Mouse (Mus musculus) midbrain, postnatal 0 days (tissue): Measurements from ENCODE around the gene Ctbs. TPM values are rescaled to one million over a fixed set of nuclear protein-coding genes. Genes with fewer than 3 reads are reported as not detected.
A peak's percentile ranks its signal among the peaks of the same experiment; 100 is the strongest.

Experiments
- ATAC-seq: fragments of 200-750 bp; cut with Nextera tagmentation; 2 replicates; pipeline ENCODE4 v1.8.0; 2017; ENCODE audit warnings: moderate number of reproducible peaks, mild to moderate bottlenecking, moderate TSS enrichment, moderate library complexity; ENCODE audit not compliant: low FRiP score
- DNase-seq: peaks from one replicate; pipeline ENCODE4 v3.0.0-alpha.2; 2015; ENCODE audit warnings: low spot score
- H3K27ac ChIP-seq: fragments of 300-500 bp; sonication (generic); 2 replicates; pipeline ENCODE4 v1.5.1; 2014; ENCODE audit warnings: low read depth, mild to moderate bottlenecking, low read length, mixed read lengths
- H3K27me3 ChIP-seq: fragments of 300-500 bp; sonication (generic); 2 replicates; pipeline ENCODE4 v1.6.1; 2014; ENCODE audit warnings: low read length, control low read depth, mixed read lengths; ENCODE audit not compliant: insufficient read depth
- H3K36me3 ChIP-seq: fragments of 300-500 bp; sonication (generic); 2 replicates; pipeline ENCODE4 v1.6.1; 2014; ENCODE audit warnings: low read length, control low read depth, mixed read lengths; ENCODE audit not compliant: insufficient read depth
- H3K4me1 ChIP-seq: fragments of 300-500 bp; sonication (generic); 2 replicates; pipeline ENCODE4 v1.6.1; 2014; ENCODE audit warnings: mild to moderate bottlenecking, control low read depth, antibody characterized with exemption, low read length, mixed read lengths; ENCODE audit not compliant: insufficient read depth
- H3K4me2 ChIP-seq: fragments of 300-500 bp; sonication (generic); 2 replicates; pipeline ENCODE4 v1.6.1; 2014; ENCODE audit warnings: low read depth, mild to moderate bottlenecking, low read length, mixed read lengths; ENCODE audit not compliant: poor library complexity, severe bottlenecking
- H3K4me3 ChIP-seq: fragments of 300-500 bp; sonication (generic); 2 replicates; pipeline ENCODE4 v1.5.1; 2014; ENCODE audit warnings: low read depth, mild to moderate bottlenecking, low read length, moderate library complexity
- H3K9ac ChIP-seq: fragments of 300-500 bp; sonication (generic); replicated peaks from 2 replicates; pipeline ENCODE4 v1.6.1; 2014; ENCODE audit warnings: mild to moderate bottlenecking, low read length, moderate library complexity, mixed read lengths; ENCODE audit not compliant: poor library complexity, severe bottlenecking
- H3K9me3 ChIP-seq: fragments of 300-500 bp; sonication (generic); 2 replicates; pipeline ENCODE4 v1.6.1; 2016; ENCODE audit warnings: low read length, control low read depth
- CTCF ChIP-seq: IDR thresholded peaks from 2 replicates; pipeline ENCODE4 v1.5.1; 2016; ENCODE audit warnings: antibody characterized with exemption, mild to moderate bottlenecking
- WGBS: fragments of 180-500 bp; shearing (Covaris S2); extraction: QIAGEN DNeasy Blood & Tissue Kit; methylation state at CpG from one replicate; pipeline ENCODE4 v1.1.7; 2014; 5-methylcytosine and 5-hydroxymethylcytosine counted together
- polyA plus RNA-seq: library from polyadenylated mRNA; unstranded; fragments of >200 nt; fragmentation: Nextera tagmentation; extraction: Ambion mirVana; gene quantifications from 2 replicates; pipeline ENCODE4 v1.2.1, GENCODE M21; 2015
- total RNA-seq: library from RNA; depleted of rRNA; stranded (reverse); fragments of >200 nt; gene quantifications from 2 replicates; pipeline ENCODE4 v1.2.3, GENCODE M21; 2014

Ctbs gene
- total and polyA plus RNA-seq, 2 experiments from 2014 or later: 4.7 to 6.3 TPM

- H3K4me3 ChIP-seq: peak overlapping the region; percentile 51
- H3K27me3 ChIP-seq: no peaks in the 10 kb centered on the region
- peak; percentile 99 for ATAC-seq
- peak overlapping the region; percentile 58 for H3K27ac ChIP-seq
- H3K4me1 ChIP-seq: peaks cover 2% of the 10 kb centered on the region; the same call in 1 of the 2 replicates
- under 1% methylated on average over 29 of the region's 29 CpGs for WGBS
- peak overlapping the region; percentile 65 for H3K4me2 ChIP-seq
- H3K9me3 ChIP-seq: no peaks in the 10 kb centered on the region
- peak; percentile 95 for DNase-seq
- peak overlapping the region; percentile 61 for H3K9ac ChIP-seq
- TF ChIP-seq CTCF: peak; percentile 61
- no peaks in the 10 kb centered on the region; the same call in 1 of the 2 replicates for H3K36me3 ChIP-seq
Observed at GRCm38 (mm10) chr3:146450371-146450841, 811 bp downstream of the Ctbs start.

- Histone ChIP-seq H3K27me3 (no peaks in the 10 kb centered on the region), H3K4me1 (peaks cover 2% of the 10 kb centered on the region; the same call in 1 of the 2 replicates), H3K9me3 (no peaks in the 10 kb centered on the region), H3K36me3 (no peaks in the 10 kb centered on the region), H3K27ac (no peak overlapping the region), H3K4me3 (no peak overlapping the region), H3K4me2 (no peak overlapping the region), H3K9ac (no peak overlapping the region)
- ATAC-seq (no peak), DNase-seq (no peak)
- WGBS: 66% methylated on average over 5 of the region's 5 CpGs
- TF ChIP-seq CTCF: no peak
Observed at GRCm38 (mm10) chr3:146451375-146451774, 1.8 kb downstream of the Ctbs start.

- TF ChIP-seq CTCF: peak; percentile 19; the same call in 1 of the 2 replicates
- Histone ChIP-seq H3K9me3 (no peaks in the 10 kb centered on the region), H3K4me3 (no peak overlapping the region), H3K27me3 (no peaks in the 10 kb centered on the region), H3K4me2 (no peak overlapping the region), H3K27ac (no peak overlapping the region), H3K9ac (no peak overlapping the region), H3K36me3 (no peaks in the 10 kb centered on the region), H3K4me1 (no peaks in the 10 kb centered on the region)
- DNase-seq (no peak), ATAC-seq (no peak)
- WGBS: 66% methylated on average over 2 of the region's 2 CpGs
Observed at GRCm38 (mm10) chr3:146462939-146463338, 13.3 kb downstream of the Ctbs start.

GRCm38 (mm10) chr3:146469226-146469625 lies 19.6 kb downstream of the Ctbs start:
- no peak for TF ChIP-seq CTCF
- Histone ChIP-seq H3K36me3 (no peaks in the 10 kb centered on the region), H3K4me2 (no peak overlapping the region), H3K9ac (no peak overlapping the region), H3K27ac (no peak overlapping the region), H3K4me3 (no peak overlapping the region), H3K4me1 (no peaks in the 10 kb centered on the region), H3K9me3 (no peaks in the 10 kb centered on the region), H3K27me3 (no peaks in the 10 kb centered on the region)
- no peak for DNase-seq
- 82% methylated on average over 2 of the region's 2 CpGs for WGBS
- no peak for ATAC-seq

GRCm38 (mm10) chr3:146472657-146473056 lies 23.1 kb downstream of the Ctbs start:
- Histone ChIP-seq H3K9me3 (no peaks in the 10 kb centered on the region), H3K4me2 (no peak overlapping the region), H3K9ac (no peak overlapping the region), H3K27me3 (no peaks in the 10 kb centered on the region), H3K4me3 (no peak overlapping the region), H3K27ac (no peak overlapping the region), H3K4me1 (no peaks in the 10 kb centered on the region), H3K36me3 (no peaks in the 10 kb centered on the region)
- ATAC-seq (no peak), DNase-seq (no peak)
- 74% methylated on average over 4 of the region's 4 CpGs for WGBS
- no peak for TF ChIP-seq CTCF

GRCm38 (mm10) chr3:146473741-146474140 lies 24.1 kb downstream of the Ctbs start:
- TF ChIP-seq CTCF: no peak
- no peaks in the 10 kb centered on the region for H3K27me3 ChIP-seq
- H3K36me3 ChIP-seq: no peaks in the 10 kb centered on the region
- DNase-seq (no peak), ATAC-seq (no peak)
- H3K27ac ChIP-seq: no peak overlapping the region
- H3K9me3 ChIP-seq: no peaks in the 10 kb centered on the region
- no peaks in the 10 kb centered on the region for H3K4me1 ChIP-seq
- H3K4me2 ChIP-seq: no peak overlapping the region
- no peak overlapping the region for H3K4me3 ChIP-seq
- no peak overlapping the region for H3K9ac ChIP-seq
